Mouse (Mus musculus) retina, adult 2 months (tissue): Measurements from ENCODE around the gene Tspan5.

Source experiments
- DNase-seq: peaks from one replicate; pipeline ENCODE4 v3.0.0-alpha.2; 2012; ENCODE audit warnings: low read depth, low spot score

The Tspan5 gene

GRCm38 (mm10) chr3:138845820-138846219 lies 103.8 kb downstream of the Tspan5 start:
- no peak for DNase-seq

- no peak for DNase-seq
Measured at GRCm38 (mm10) chr3:138847809-138848208, 105.8 kb downstream of the Tspan5 start.

GRCm38 (mm10) chr3:138849755-138850301 lies 107.8 kb downstream of the Tspan5 start:
- no peak for DNase-seq

- DNase-seq: no peak
Measured at GRCm38 (mm10) chr3:138851876-138852275, 109.9 kb downstream of the Tspan5 start.

GRCm38 (mm10) chr3:138852982-138853689 lies 111.1 kb downstream of the Tspan5 start:
- no peak for DNase-seq

GRCm38 (mm10) chr3:138853996-138854836 lies 112.2 kb downstream of the Tspan5 start:
- no peak for DNase-seq

- DNase-seq: no peak
Measured at GRCm38 (mm10) chr3:138855387-138855786, 113.4 kb downstream of the Tspan5 start.

- no peak for DNase-seq
Measured at GRCm38 (mm10) chr3:138856946-138857345, 115.0 kb downstream of the Tspan5 start.

GRCm38 (mm10) chr3:138857805-138858546 lies 116.0 kb downstream of the Tspan5 start:
- DNase-seq: no peak

GRCm38 (mm10) chr3:138858649-138859048 lies 116.7 kb downstream of the Tspan5 start:
- no peak for DNase-seq

- DNase-seq: no peak
Measured at GRCm38 (mm10) chr3:138859166-138859565, 117.2 kb downstream of the Tspan5 start.

GRCm38 (mm10) chr3:138859666-138860065 lies 117.7 kb downstream of the Tspan5 start:
- no peak for DNase-seq

GRCm38 (mm10) chr3:138860257-138860760 lies 118.3 kb downstream of the Tspan5 start:
- DNase-seq: no peak

GRCm38 (mm10) chr3:138861032-138861431 lies 119.0 kb downstream of the Tspan5 start:
- DNase-seq: no peak

GRCm38 (mm10) chr3:138861589-138861988 lies 119.6 kb downstream of the Tspan5 start:
- DNase-seq: no peak

- DNase-seq: no peak
Measured at GRCm38 (mm10) chr3:138864166-138864648, 122.2 kb downstream of the Tspan5 start.

GRCm38 (mm10) chr3:138865271-138865670 lies 123.3 kb downstream of the Tspan5 start:
- no peak for DNase-seq

GRCm38 (mm10) chr3:138867149-138867848 lies 125.3 kb downstream of the Tspan5 start:
- no peak for DNase-seq

- no peak for DNase-seq
Measured at GRCm38 (mm10) chr3:138868409-138868808, 126.4 kb downstream of the Tspan5 start.

- no peak for DNase-seq
Measured at GRCm38 (mm10) chr3:138875282-138875681, 133.3 kb downstream of the Tspan5 start.

- DNase-seq: no peak
Measured at GRCm38 (mm10) chr3:138875936-138876335, 133.9 kb downstream of the Tspan5 start.
